Mouse (Mus musculus): Measurements from ENCODE around the gene Phxr2. TPM values are rescaled to one million over a fixed set of nuclear protein-coding genes. Genes with fewer than 3 reads are reported as not detected.

Phxr2 gene
- polyA plus RNA-seq, 1 experiment: not detected

GRCm38 (mm10) chr10:99106703-99107631, 19.2 kb downstream of the Phxr2 start, which contains the start of gene Poc1b:
TSS of gene Poc1b (plus strand) at chr10:99107036.
- Histone ChIP-seq H3K4me1 (ENCODE audit: control insufficient read depth, insufficient read depth, low read length) (peaks cover 10% of the 10 kb centered on the region), H3K4me3 (replicated peaks; ENCODE audit: extremely low read depth, low read depth, low read length) (peak within 1 kb of the TSS; percentile 78)
- DNase-seq: peak; percentile 80
- under 1% methylated on average over 102 of the region's 106 CpGs for WGBS
- TF ChIP-seq POLR2A (IDR thresholded peaks at IDR 0.05; ENCODE audit: borderline replicate concordance, extremely low read depth, low read depth, low read length) (0 out of 2 replicates have a peak, but pooled peaks have one; percentile 15), CTCF (IDR thresholded peaks at IDR 0.05; ENCODE audit: insufficient read depth, low read length) (no peak)

GRCm38 (mm10) chr10:99106311-99106702, 19.8 kb downstream of the Phxr2 start:
- Histone ChIP-seq H3K4me1 (ENCODE audit: control insufficient read depth, insufficient read depth, low read length) (peaks cover 10% of the 10 kb centered on the region), H3K4me3 (replicated peaks; ENCODE audit: extremely low read depth, low read depth, low read length) (peak overlapping the region; percentile 78)
- WGBS: 24% methylated on average over 8 of the region's 8 CpGs
- no peak for DNase-seq
- TF ChIP-seq CTCF (IDR thresholded peaks at IDR 0.05; ENCODE audit: insufficient read depth, low read length) (no peak), POLR2A (IDR thresholded peaks at IDR 0.05; ENCODE audit: borderline replicate concordance, extremely low read depth, low read depth, low read length) (no peak)

GRCm38 (mm10) chr10:99105522-99105921, 20.6 kb downstream of the Phxr2 start:
- DNase-seq: no peak
- WGBS: 80% methylated on average over 3 of the region's 3 CpGs
- no peak for TF ChIP-seq POLR2A (IDR thresholded peaks at IDR 0.05; ENCODE audit: borderline replicate concordance, extremely low read depth, low read depth, low read length)
- TF ChIP-seq CTCF (IDR thresholded peaks at IDR 0.05; ENCODE audit: insufficient read depth, low read length): no peak
- peaks cover 10% of the 10 kb centered on the region for H3K4me1 ChIP-seq (ENCODE audit: control insufficient read depth, insufficient read depth, low read length)
- H3K4me3 ChIP-seq (replicated peaks; ENCODE audit: extremely low read depth, low read depth, low read length): no peak overlapping the region

- H3K4me1 ChIP-seq (ENCODE audit: control insufficient read depth, insufficient read depth, low read length): no peaks in the 10 kb centered on the region
- no peak overlapping the region for H3K4me3 ChIP-seq (replicated peaks; ENCODE audit: extremely low read depth, low read depth, low read length)
- WGBS: 57% methylated on average over 10 of the region's 10 CpGs
- DNase-seq: no peak
- TF ChIP-seq POLR2A (IDR thresholded peaks at IDR 0.05; ENCODE audit: borderline replicate concordance, extremely low read depth, low read depth, low read length) (no peak), CTCF (IDR thresholded peaks at IDR 0.05; ENCODE audit: insufficient read depth, low read length) (peak; percentile 55)
These were observed 28.8 kb downstream of the Phxr2 start for GRCm38 (mm10) chr10:99097374-99097773.

DNA sequence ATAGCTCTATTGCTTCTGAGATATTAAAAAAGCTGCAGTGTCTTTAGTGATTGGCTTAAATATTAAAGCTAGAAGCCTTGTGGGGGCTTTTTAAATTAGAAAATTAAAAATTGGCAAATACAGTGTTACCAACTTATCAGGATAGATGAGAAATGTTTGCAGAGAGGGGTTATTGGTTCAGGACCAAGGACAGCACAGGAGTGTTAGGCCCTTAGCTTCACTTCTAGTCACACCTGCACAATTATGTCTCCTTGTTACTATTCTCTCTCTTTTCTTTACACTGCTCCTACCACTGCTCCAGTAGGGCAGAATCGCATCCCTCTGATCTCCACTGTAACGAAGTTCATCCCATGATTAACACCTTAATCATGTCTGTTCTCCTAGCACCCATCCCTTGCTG, 31.0 kb downstream of the Phxr2 start:
- 74% methylated on average over 2 of the region's 2 CpGs for WGBS
- H3K4me3 ChIP-seq (replicated peaks; ENCODE audit: extremely low read depth, low read depth, low read length): no peak overlapping the region
- DNase-seq: no peak
- H3K4me1 ChIP-seq (ENCODE audit: control insufficient read depth, insufficient read depth, low read length): no peaks in the 10 kb centered on the region
- TF ChIP-seq CTCF (IDR thresholded peaks at IDR 0.05; ENCODE audit: insufficient read depth, low read length): no peak
- TF ChIP-seq POLR2A (IDR thresholded peaks at IDR 0.05; ENCODE audit: borderline replicate concordance, extremely low read depth, low read depth, low read length): no peak

- Histone ChIP-seq H3K4me1 (ENCODE audit: control insufficient read depth, insufficient read depth, low read length) (no peaks in the 10 kb centered on the region), H3K4me3 (replicated peaks; ENCODE audit: extremely low read depth, low read depth, low read length) (no peak overlapping the region)
- no peak for DNase-seq
- TF ChIP-seq CTCF (IDR thresholded peaks at IDR 0.05; ENCODE audit: insufficient read depth, low read length) (no peak), POLR2A (IDR thresholded peaks at IDR 0.05; ENCODE audit: borderline replicate concordance, extremely low read depth, low read depth, low read length) (no peak)
- 74% methylated on average over 2 of the region's 2 CpGs for WGBS
These were observed 32.8 kb downstream of the Phxr2 start for GRCm38 (mm10) chr10:99093364-99093763.

DNA sequence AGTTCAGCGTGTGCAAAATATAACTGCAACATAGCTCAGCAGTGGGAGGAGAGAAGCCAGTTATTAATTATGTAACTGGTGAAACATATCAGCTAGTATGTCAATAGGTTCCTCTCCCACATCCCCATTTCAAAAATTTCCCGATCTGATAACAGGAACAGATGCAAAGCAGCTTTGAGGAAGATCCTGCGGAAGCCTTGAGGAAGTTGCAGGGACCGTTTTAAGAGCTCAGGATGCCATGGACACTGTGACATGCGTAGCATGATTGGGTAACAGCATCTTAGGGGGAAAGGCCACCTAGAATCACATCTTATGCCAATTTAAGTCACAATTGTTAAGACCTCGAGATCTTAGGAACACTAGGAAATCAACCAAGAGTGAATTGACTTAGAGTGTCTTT, 36.2 kb downstream of the Phxr2 start:
- TF ChIP-seq CTCF (IDR thresholded peaks at IDR 0.05; ENCODE audit: insufficient read depth, low read length) (no peak), POLR2A (IDR thresholded peaks at IDR 0.05; ENCODE audit: borderline replicate concordance, extremely low read depth, low read depth, low read length) (no peak)
- 54% methylated on average over 6 of the region's 6 CpGs for WGBS
- no peaks in the 10 kb centered on the region for H3K4me1 ChIP-seq (ENCODE audit: control insufficient read depth, insufficient read depth, low read length)
- H3K4me3 ChIP-seq (replicated peaks; ENCODE audit: extremely low read depth, low read depth, low read length): no peak overlapping the region
- no peak for DNase-seq

DNA sequence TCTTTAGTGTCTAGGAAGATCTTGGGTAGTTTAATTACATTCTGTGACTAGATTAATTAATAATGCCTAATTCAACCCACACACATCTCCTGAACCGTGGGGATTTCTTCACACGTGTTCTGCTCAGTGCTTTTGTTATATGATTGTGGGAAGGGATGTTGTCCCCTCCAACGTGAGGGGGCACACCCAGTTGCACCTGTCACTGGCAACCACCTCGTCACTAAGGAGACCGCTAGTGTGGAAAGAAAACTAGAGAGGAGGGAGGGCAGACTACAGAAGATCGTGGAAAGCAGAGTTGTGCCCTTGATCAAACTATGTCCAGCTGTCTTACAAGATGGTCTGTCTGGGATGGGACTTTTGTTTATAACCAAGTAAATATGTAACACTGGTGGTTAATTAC, 40.1 kb downstream of the Phxr2 start:
- no peaks in the 10 kb centered on the region for H3K4me1 ChIP-seq (ENCODE audit: control insufficient read depth, insufficient read depth, low read length)
- TF ChIP-seq CTCF (IDR thresholded peaks at IDR 0.05; ENCODE audit: insufficient read depth, low read length) (no peak), POLR2A (IDR thresholded peaks at IDR 0.05; ENCODE audit: borderline replicate concordance, extremely low read depth, low read depth, low read length) (no peak)
- H3K4me3 ChIP-seq (replicated peaks; ENCODE audit: extremely low read depth, low read depth, low read length): no peak overlapping the region
- 64% methylated on average over 6 of the region's 6 CpGs for WGBS
- no peak for DNase-seq

DNA sequence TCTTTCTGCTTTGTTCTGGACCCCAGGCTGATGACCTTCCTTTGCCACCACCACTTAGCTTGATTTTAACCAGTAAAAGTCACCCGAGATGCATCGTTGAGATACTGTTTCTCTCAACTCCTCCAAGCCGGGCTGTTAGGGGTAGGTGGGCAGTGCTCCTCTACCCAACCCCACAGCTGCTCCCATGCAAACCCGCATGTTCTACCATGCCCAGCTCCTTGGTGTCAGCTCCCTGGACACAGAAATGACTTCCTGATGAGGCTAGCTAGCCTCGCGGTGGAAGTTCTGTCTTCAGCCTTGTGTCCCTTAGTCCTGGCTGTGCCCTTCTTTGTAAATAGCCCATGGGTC, 40.9 kb downstream of the Phxr2 start:
- DNase-seq: no peak
- TF ChIP-seq CTCF (IDR thresholded peaks at IDR 0.05; ENCODE audit: insufficient read depth, low read length) (no peak), POLR2A (IDR thresholded peaks at IDR 0.05; ENCODE audit: borderline replicate concordance, extremely low read depth, low read depth, low read length) (no peak)
- WGBS: 54% methylated on average over 6 of the region's 6 CpGs
- Histone ChIP-seq H3K4me1 (ENCODE audit: control insufficient read depth, insufficient read depth, low read length) (no peaks in the 10 kb centered on the region), H3K4me3 (replicated peaks; ENCODE audit: extremely low read depth, low read depth, low read length) (no peak overlapping the region)

Data from lung, adult 2 months (tissue).